Mouse (Mus musculus) forebrain, embryonic 13.5 days (tissue): ENCODE data around the gene Lpcat3. TPM values are rescaled to one million over a fixed set of nuclear protein-coding genes. Genes with fewer than 3 reads are reported as not detected.
"Not testable (repeated sequence)": the region's sequence is repeated elsewhere in the genome, so short reads cannot be mapped to it uniquely, and the experiment has no call there.

Experiments
- ATAC-seq: fragments of 200-750 bp; cut with Nextera tagmentation; 2 replicates; pipeline ENCODE4 v1.8.0; 2017
- H3K27ac ChIP-seq: fragments of 300-500 bp; sonication (generic); 2 replicates; pipeline ENCODE4 v1.5.1; 2015; ENCODE audit warnings: inconsistent platforms, mild to moderate bottlenecking, moderate library complexity
- H3K27me3 ChIP-seq: fragments of 300-500 bp; sonication (generic); 2 replicates; pipeline ENCODE4 v1.6.1; 2015; ENCODE audit warnings: mild to moderate bottlenecking, inconsistent platforms
- H3K36me3 ChIP-seq: fragments of 300-500 bp; sonication (generic); 2 replicates; pipeline ENCODE4 v1.6.1; 2015; ENCODE audit warnings: mild to moderate bottlenecking, inconsistent platforms; ENCODE audit not compliant: poor library complexity, severe bottlenecking
- H3K4me1 ChIP-seq: fragments of 300-500 bp; sonication (generic); 2 replicates; pipeline ENCODE4 v1.6.1; 2015; ENCODE audit warnings: inconsistent platforms
- H3K4me2 ChIP-seq: fragments of 300-500 bp; sonication (generic); 2 replicates; pipeline ENCODE4 v1.6.1; 2015; ENCODE audit warnings: inconsistent platforms, mild to moderate bottlenecking, moderate library complexity
- H3K4me3 ChIP-seq: fragments of 300-500 bp; sonication (generic); 2 replicates; pipeline ENCODE4 v1.5.1; 2015; ENCODE audit warnings: mild to moderate bottlenecking, inconsistent platforms
- H3K9ac ChIP-seq: fragments of 300-500 bp; sonication (generic); 2 replicates; pipeline ENCODE4 v1.6.1; 2015; ENCODE audit warnings: mild to moderate bottlenecking, inconsistent platforms
- H3K9me3 ChIP-seq: fragments of 300-500 bp; sonication (generic); replicated peaks from 2 replicates; pipeline ENCODE4 v1.6.1; 2016; ENCODE audit warnings: inconsistent platforms
- WGBS: fragments of 180-500 bp; shearing (Covaris S2); methylation state at CpG from one replicate; pipeline ENCODE4 v1.1.7; 2015; 5-methylcytosine and 5-hydroxymethylcytosine counted together
- polyA plus RNA-seq: library from polyadenylated mRNA; unstranded; fragments of >200 nt; fragmentation: Nextera tagmentation; extraction: Ambion mirVana; gene quantifications from 2 replicates; pipeline ENCODE4 v1.2.1, GENCODE M21; 2015

The Lpcat3 gene
- polyA plus RNA-seq = 34.8 and 36.6 TPM in 2 replicates

- 1% methylated on average over 60 of the region's 87 CpGs for WGBS
- H3K36me3 ChIP-seq = no peaks in the 10 kb centered on the region
These were observed at the start of gene Lpcat3 for GRCm38 (mm10) chr6:124662477-124663423. Lpcat3 (plus strand) TSS chr6:124663027.

GRCm38 (mm10) chr6:124625612-124626011, 37.2 kb upstream of the Lpcat3 start:
- H3K27me3 ChIP-seq = no peaks in the 10 kb centered on the region
- no peaks in the 10 kb centered on the region for H3K4me1 ChIP-seq
- 93% methylated on average over 13 of the region's 13 CpGs for WGBS
- H3K36me3 ChIP-seq = no peaks in the 10 kb centered on the region
- H3K4me2 ChIP-seq = no peak overlapping the region
- no peaks in the 10 kb centered on the region for H3K9me3 ChIP-seq
- no peak for ATAC-seq
- no peak overlapping the region for H3K27ac ChIP-seq
- H3K4me3 ChIP-seq = no peak overlapping the region
- no peak overlapping the region for H3K9ac ChIP-seq

More at GRCm38 (mm10) chr6:124662477-124663423, at the start of gene Lpcat3:
- no peaks in the 10 kb centered on the region for H3K27me3 ChIP-seq
- H3K4me2 ChIP-seq = peak within 1 kb of the TSS; percentile 66
- ATAC-seq = peak; percentile 97
- H3K27ac ChIP-seq = peak within 1 kb of the TSS; percentile 44
- no peaks in the 10 kb centered on the region for H3K9me3 ChIP-seq
- H3K4me1 ChIP-seq = peaks cover 5% of the 10 kb centered on the region; the same call in 1 of the 2 replicates
- H3K4me3 ChIP-seq = peak within 1 kb of the TSS; percentile 60
- peak within 1 kb of the TSS; percentile 66 for H3K9ac ChIP-seq

- not testable (repeated sequence) for H3K27ac ChIP-seq, H3K9me3 ChIP-seq, H3K4me1 ChIP-seq, H3K36me3 ChIP-seq, H3K4me2 ChIP-seq, H3K27me3 ChIP-seq, H3K4me3 ChIP-seq, ATAC-seq, H3K9ac ChIP-seq
- WGBS = 34% methylated on average over 1 of the region's 1 CpGs
These were observed 36.6 kb upstream of the Lpcat3 start for GRCm38 (mm10) chr6:124626184-124626583.

GRCm38 (mm10) chr6:124630763-124631162, 32.1 kb upstream of the Lpcat3 start:
- H3K27me3 ChIP-seq = no peaks in the 10 kb centered on the region
- H3K4me2 ChIP-seq = no peak overlapping the region
- 84% methylated on average over 4 of the region's 4 CpGs for WGBS

GRCm38 (mm10) chr6:124635985-124636384, 26.8 kb upstream of the Lpcat3 start, which contains the start of gene C1s2:
C1s2 (minus strand) TSS chr6:124636085.
- not testable (repeated sequence) for H3K9me3 ChIP-seq, H3K4me3 ChIP-seq, H3K4me1 ChIP-seq, H3K27ac ChIP-seq, H3K27me3 ChIP-seq, H3K4me2 ChIP-seq, H3K9ac ChIP-seq, ATAC-seq, H3K36me3 ChIP-seq
- 76% methylated on average over 2 of the region's 2 CpGs for WGBS

More at GRCm38 (mm10) chr6:124630763-124631162, 32.1 kb upstream of the Lpcat3 start:
- Histone ChIP-seq H3K9ac (no peak overlapping the region), H3K36me3 (no peaks in the 10 kb centered on the region), H3K27ac (no peak overlapping the region), H3K9me3 (no peaks in the 10 kb centered on the region), H3K4me3 (no peak overlapping the region), H3K4me1 (no peaks in the 10 kb centered on the region)
- ATAC-seq = no peak

GRCm38 (mm10) chr6:124636858-124637460, 25.9 kb upstream of the Lpcat3 start:
- H3K27me3 ChIP-seq, ATAC-seq, H3K9ac ChIP-seq, H3K4me3 ChIP-seq, H3K27ac ChIP-seq, H3K4me2 ChIP-seq, H3K4me1 ChIP-seq, H3K9me3 ChIP-seq, H3K36me3 ChIP-seq: not testable (repeated sequence)
- WGBS = 44% methylated on average over 6 of the region's 6 CpGs

DNA sequence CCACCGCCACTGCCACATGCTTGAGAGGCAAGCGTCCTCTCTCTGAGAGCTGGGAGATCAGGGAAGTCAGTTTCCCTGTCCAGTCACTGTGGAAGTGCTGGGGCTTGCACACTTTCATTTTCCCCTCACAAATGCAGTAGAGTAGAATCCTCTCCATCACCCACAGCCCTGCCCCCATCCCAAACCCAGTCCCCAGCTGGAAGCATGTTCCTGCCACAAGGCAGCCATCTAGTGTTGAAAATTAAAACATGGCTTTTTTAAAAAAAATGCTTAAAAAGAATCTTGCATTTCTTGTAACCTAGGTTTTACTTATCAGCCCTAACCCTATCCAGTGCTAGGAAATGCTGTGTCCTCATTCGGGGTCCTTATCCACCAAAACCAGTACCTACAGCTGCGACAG, 22.8 kb upstream of the Lpcat3 start:
- Histone ChIP-seq H3K9me3 (no peaks in the 10 kb centered on the region), H3K9ac (no peak overlapping the region), H3K4me1 (no peaks in the 10 kb centered on the region), H3K4me2 (no peak overlapping the region), H3K27ac (no peak overlapping the region), H3K4me3 (no peak overlapping the region), H3K36me3 (no peaks in the 10 kb centered on the region), H3K27me3 (no peaks in the 10 kb centered on the region)
- 89% methylated on average over 4 of the region's 4 CpGs for WGBS
- ATAC-seq = no peak

GRCm38 (mm10) chr6:124640997-124641396, 21.8 kb upstream of the Lpcat3 start:
- H3K36me3 ChIP-seq = no peaks in the 10 kb centered on the region
- H3K4me3 ChIP-seq = no peak overlapping the region
- H3K9me3 ChIP-seq = no peaks in the 10 kb centered on the region
- H3K9ac ChIP-seq = no peak overlapping the region
- no peaks in the 10 kb centered on the region for H3K4me1 ChIP-seq
- no peak overlapping the region for H3K4me2 ChIP-seq
- H3K27ac ChIP-seq = no peak overlapping the region
- 37% methylated on average over 8 of the region's 8 CpGs for WGBS
- no peaks in the 10 kb centered on the region for H3K27me3 ChIP-seq
- ATAC-seq = no peak

GRCm38 (mm10) chr6:124646394-124646793, 16.4 kb upstream of the Lpcat3 start:
- H3K27ac ChIP-seq = no peak overlapping the region
- H3K4me2 ChIP-seq = no peak overlapping the region
- H3K4me1 ChIP-seq = no peaks in the 10 kb centered on the region
- no peak overlapping the region for H3K4me3 ChIP-seq
- no peak overlapping the region for H3K9ac ChIP-seq
- no peak for ATAC-seq
- H3K36me3 ChIP-seq = no peaks in the 10 kb centered on the region
- no peaks in the 10 kb centered on the region for H3K27me3 ChIP-seq
- 64% methylated on average over 1 of the region's 1 CpGs for WGBS
- H3K9me3 ChIP-seq = 0 out of 2 replicates have a peak, but pooled peaks cover 3% of the 10 kb centered on the region

- no peaks in the 10 kb centered on the region for H3K4me1 ChIP-seq
- H3K27ac ChIP-seq = no peak overlapping the region
- H3K27me3 ChIP-seq = no peaks in the 10 kb centered on the region
- WGBS = 74% methylated on average over 6 of the region's 6 CpGs
- H3K4me3 ChIP-seq = no peak overlapping the region
- no peak for ATAC-seq
- no peaks in the 10 kb centered on the region for H3K36me3 ChIP-seq
- H3K9ac ChIP-seq = no peak overlapping the region
- H3K4me2 ChIP-seq = no peak overlapping the region
- H3K9me3 ChIP-seq = peaks cover 8% of the 10 kb centered on the region; the same call in 1 of the 2 replicates
These were observed 6.9 kb upstream of the Lpcat3 start for GRCm38 (mm10) chr6:124655893-124656292.

DNA sequence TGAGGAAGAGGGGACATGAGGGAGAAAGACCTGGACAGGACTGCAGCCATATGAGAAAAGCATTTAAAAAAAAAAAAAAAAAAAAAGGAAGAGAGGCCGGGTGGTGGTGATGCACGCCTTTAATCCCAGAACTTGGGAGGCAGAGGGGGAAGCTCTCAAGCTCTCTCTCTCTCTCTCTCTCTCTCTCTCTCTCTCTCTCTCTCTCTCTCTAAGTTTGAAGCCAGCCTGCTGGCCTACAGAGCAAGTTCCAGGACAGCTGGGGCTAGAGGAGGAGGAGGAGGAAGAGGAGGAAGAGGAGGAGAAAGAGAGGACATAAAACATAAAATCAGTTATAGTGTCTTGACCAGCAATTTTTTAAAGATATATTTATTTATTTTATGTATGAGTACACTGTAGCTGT, 4.8 kb upstream of the Lpcat3 start:
- H3K27me3 ChIP-seq = no peaks in the 10 kb centered on the region
- ATAC-seq = no peak
- H3K27ac ChIP-seq = no peak overlapping the region
- H3K9me3 ChIP-seq = peaks cover 6% of the 10 kb centered on the region; the same call in 1 of the 2 replicates
- no peak overlapping the region for H3K4me2 ChIP-seq
- H3K9ac ChIP-seq = no peak overlapping the region
- no peaks in the 10 kb centered on the region for H3K36me3 ChIP-seq
- H3K4me3 ChIP-seq = no peak overlapping the region
- 67% methylated on average over 1 of the region's 2 CpGs for WGBS
- H3K4me1 ChIP-seq = peaks cover 5% of the 10 kb centered on the region; the same call in 1 of the 2 replicates

- Histone ChIP-seq H3K36me3 (no peaks in the 10 kb centered on the region), H3K27me3 (no peaks in the 10 kb centered on the region), H3K4me1 (peaks cover 5% of the 10 kb centered on the region; the same call in 1 of the 2 replicates), H3K4me3 (no peak overlapping the region), H3K27ac (no peak overlapping the region), H3K4me2 (no peak overlapping the region), H3K9ac (no peak overlapping the region), H3K9me3 (no peaks in the 10 kb centered on the region)
- no peak for ATAC-seq
- WGBS = 97% methylated on average over 4 of the region's 4 CpGs
These were observed 1.5 kb upstream of the Lpcat3 start for GRCm38 (mm10) chr6:124661156-124661806.
